Mouse (Mus musculus) lung, postnatal 0 days (tissue): Measurements from ENCODE around the gene Serpina3b. TPM values are rescaled to one million over a fixed set of nuclear protein-coding genes. Genes with fewer than 3 reads are reported as not detected.

Experiments
- ATAC-seq: fragments of 200-750 bp; cut with Nextera tagmentation; 2 replicates; pipeline ENCODE4 v1.8.0; 2017; ENCODE audit warnings: moderate library complexity
- DNase-seq: peaks from one replicate; pipeline ENCODE4 v3.0.0-alpha.2; 2016; ENCODE audit warnings: low spot score
- H3K27ac ChIP-seq: fragments of 300-500 bp; sonication (generic); 2 replicates; pipeline ENCODE4 v1.5.1; 2014; ENCODE audit warnings: antibody characterized with exemption, mild to moderate bottlenecking, low read length, mixed read lengths
- H3K27me3 ChIP-seq: fragments of 300-500 bp; sonication (generic); replicated peaks from 2 replicates; pipeline ENCODE4 v1.6.1; 2014; ENCODE audit warnings: low read length, mixed read lengths; ENCODE audit not compliant: insufficient read depth
- H3K36me3 ChIP-seq: fragments of 300-500 bp; sonication (generic); 2 replicates; pipeline ENCODE4 v1.6.1; 2014; ENCODE audit warnings: low read length, mixed read lengths; ENCODE audit not compliant: insufficient read depth
- H3K4me1 ChIP-seq: fragments of 300-500 bp; sonication (generic); 2 replicates; pipeline ENCODE4 v1.6.1; 2014; ENCODE audit warnings: antibody characterized with exemption, low read depth, low read length, mixed read lengths; ENCODE audit not compliant: insufficient read depth
- H3K4me2 ChIP-seq: fragments of 300-500 bp; sonication (generic); replicated peaks from 2 replicates; pipeline ENCODE4 v1.6.1; 2014; ENCODE audit warnings: low read depth, mild to moderate bottlenecking, low read length, moderate library complexity, mixed read lengths
- H3K4me3 ChIP-seq: fragments of 300-500 bp; sonication (generic); 2 replicates; pipeline ENCODE4 v1.5.1; 2014; ENCODE audit warnings: low read depth, low read length
- H3K9ac ChIP-seq: fragments of 300-500 bp; sonication (generic); replicated peaks from 2 replicates; pipeline ENCODE4 v1.6.1; 2014; ENCODE audit warnings: low read depth, mild to moderate bottlenecking
- H3K9me3 ChIP-seq: fragments of 300-500 bp; sonication (generic); 2 replicates; pipeline ENCODE4 v1.6.1; 2016; ENCODE audit warnings: low read length, mixed read lengths
- CTCF ChIP-seq: IDR thresholded peaks from 2 replicates; pipeline ENCODE4 v1.5.1; 2016; ENCODE audit warnings: antibody characterized with exemption, mild to moderate bottlenecking
- EP300 ChIP-seq: IDR thresholded peaks from 2 replicates; pipeline ENCODE4 v1.6.1; 2016; ENCODE audit warnings: antibody characterized with exemption, mild to moderate bottlenecking, control low read depth
- WGBS: fragments of 180-500 bp; shearing (Covaris S2); extraction: QIAGEN DNeasy Blood & Tissue Kit; methylation state at CpG from one replicate; pipeline ENCODE4 v1.1.7; 2014; 5-methylcytosine and 5-hydroxymethylcytosine counted together
- polyA plus RNA-seq: library from polyadenylated mRNA; unstranded; fragments of >200 nt; fragmentation: Nextera tagmentation; extraction: Ambion mirVana; gene quantifications from 2 replicates; pipeline ENCODE4 v1.2.1, GENCODE M21; 2015

Serpina3b gene
- polyA plus RNA-seq, 1 experiment from 2014 or later = not detected

DNA sequence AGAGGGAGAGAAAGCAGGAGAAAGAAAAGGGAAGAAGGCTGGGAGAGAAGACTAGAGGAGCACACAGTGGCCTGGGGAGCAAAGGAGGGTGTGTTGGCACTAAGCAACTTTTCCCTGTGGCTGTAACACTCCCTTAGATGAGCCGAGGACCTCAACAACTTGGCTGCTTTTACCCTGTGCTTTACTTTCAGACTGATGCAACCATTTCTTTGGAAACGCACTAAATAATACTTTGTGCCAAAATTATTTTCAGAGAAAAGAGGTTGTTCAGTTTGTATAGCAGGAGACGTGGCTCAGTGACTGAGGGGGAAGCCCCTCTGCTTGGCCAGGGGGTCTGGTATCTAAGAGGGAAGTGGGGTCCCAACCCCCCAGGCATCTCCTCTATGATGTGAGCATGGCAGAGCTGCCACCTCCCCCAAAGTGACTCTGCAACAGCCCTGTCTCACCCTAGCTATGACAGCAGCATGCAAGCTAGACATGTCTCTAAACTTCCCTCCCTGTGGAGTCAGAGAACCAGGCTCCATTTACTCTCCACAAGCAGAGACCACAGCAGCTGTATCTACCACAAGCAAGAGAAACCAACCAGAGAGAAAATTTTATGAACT is 25.3 kb downstream of the Serpina3b start:
- peak overlapping the region; percentile 6; the same call in 1 of the 2 replicates for H3K27ac ChIP-seq
- H3K4me2 ChIP-seq = no peak overlapping the region
- TF ChIP-seq EP300 = no peak
- TF ChIP-seq CTCF = no peak
- WGBS = 51% methylated on average over 3 of the region's 3 CpGs
- H3K27me3 ChIP-seq = no peaks in the 10 kb centered on the region
- H3K4me3 ChIP-seq = no peak overlapping the region
- H3K9ac ChIP-seq = no peak overlapping the region
- ATAC-seq = peak; percentile 32
- no peaks in the 10 kb centered on the region for H3K36me3 ChIP-seq
- H3K9me3 ChIP-seq = no peaks in the 10 kb centered on the region
- H3K4me1 ChIP-seq = no peaks in the 10 kb centered on the region
- peak; percentile 59 for DNase-seq

DNA sequence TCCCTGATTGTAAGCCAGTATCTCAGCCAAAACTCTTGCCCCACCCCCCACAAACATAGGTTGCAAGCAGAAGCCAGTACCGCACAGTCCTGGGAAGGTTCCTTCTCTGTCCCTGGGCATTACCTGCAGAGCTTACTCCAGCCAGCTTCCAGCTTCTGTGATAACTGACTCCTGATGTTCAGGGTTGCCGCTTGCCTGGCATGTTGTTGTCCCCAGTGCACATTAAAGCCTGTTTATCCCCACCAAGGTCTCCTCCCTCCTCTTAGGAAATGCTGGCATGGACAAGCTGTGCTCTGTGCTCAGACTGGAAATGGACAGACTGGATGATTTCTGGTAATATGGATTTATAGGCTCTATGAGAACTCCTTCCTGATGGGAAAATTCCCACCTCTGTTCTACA is 25.9 kb downstream of the Serpina3b start, which contains the start of gene Serpina3c:
Serpina3c (minus strand) TSS at position 215 of the 400 bp plus-strand sequence.
- peak within 1 kb of the TSS; percentile 6; the same call in 1 of the 2 replicates for H3K27ac ChIP-seq
- peak; percentile 20; the same call in 1 of the 2 replicates for TF ChIP-seq EP300
- TF ChIP-seq CTCF = no peak
- H3K9me3 ChIP-seq = no peaks in the 10 kb centered on the region
- no peaks in the 10 kb centered on the region for H3K4me1 ChIP-seq
- no peaks in the 10 kb centered on the region for H3K27me3 ChIP-seq
- no peak within 1 kb of the TSS for H3K9ac ChIP-seq
- DNase-seq (peak; percentile 24), ATAC-seq (peak; percentile 46)
- no peaks in the 10 kb centered on the region for H3K36me3 ChIP-seq
- no peak within 1 kb of the TSS for H3K4me2 ChIP-seq
- WGBS = 73% methylated on average over 2 of the region's 2 CpGs
- no peak within 1 kb of the TSS for H3K4me3 ChIP-seq

DNA sequence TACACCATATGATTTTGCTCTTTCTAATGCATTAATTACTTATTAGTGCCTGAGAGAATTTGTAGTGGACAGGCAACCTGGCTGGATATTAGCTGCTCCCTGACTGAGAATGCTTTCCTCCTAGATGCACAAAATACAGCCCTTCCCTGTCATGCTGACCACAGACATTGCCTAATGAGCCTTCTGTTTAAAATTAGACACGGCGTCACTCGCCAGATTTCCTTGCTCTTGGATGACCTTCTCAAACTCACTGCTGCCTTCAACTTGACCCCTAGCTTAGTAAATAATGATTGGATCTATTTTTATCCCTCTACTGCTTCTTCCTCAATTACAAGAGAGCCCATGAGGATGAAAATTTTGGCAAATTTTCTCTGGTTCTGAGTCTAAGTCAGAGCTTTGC is 47.0 kb downstream of the Serpina3b start:
- Histone ChIP-seq H3K9ac (no peak overlapping the region), H3K4me2 (no peak overlapping the region), H3K9me3 (no peaks in the 10 kb centered on the region), H3K27me3 (no peaks in the 10 kb centered on the region), H3K27ac (no peak overlapping the region), H3K4me3 (no peak overlapping the region), H3K36me3 (no peaks in the 10 kb centered on the region), H3K4me1 (no peaks in the 10 kb centered on the region)
- ATAC-seq = no peak
- TF ChIP-seq EP300 (no peak), CTCF (no peak)
- peak; percentile 66 for DNase-seq
- WGBS = 38% methylated on average over 3 of the region's 3 CpGs

DNA sequence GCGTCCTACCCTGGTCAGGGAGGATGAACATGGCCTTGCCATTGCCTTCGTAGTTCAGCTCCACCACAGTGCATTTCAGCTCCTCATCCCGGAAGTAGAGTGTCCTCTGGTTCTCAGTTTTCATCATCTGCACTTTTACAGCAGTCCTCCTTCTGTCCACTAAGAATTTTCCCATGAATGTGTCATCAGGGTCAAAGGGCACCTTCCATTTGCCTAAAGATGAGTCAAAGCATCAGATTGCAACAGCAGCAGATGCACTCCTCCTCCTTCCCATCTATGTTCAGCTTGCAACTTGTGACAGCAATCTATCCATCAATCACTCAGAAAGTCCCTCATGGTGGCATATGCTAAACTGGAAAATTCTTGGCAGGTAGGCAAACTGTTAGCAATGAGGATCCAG is 47.8 kb downstream of the Serpina3b start:
- no peak overlapping the region for H3K4me3 ChIP-seq
- no peak overlapping the region for H3K4me2 ChIP-seq
- TF ChIP-seq EP300 = no peak
- no peak for TF ChIP-seq CTCF
- 72% methylated on average over 3 of the region's 3 CpGs for WGBS
- no peaks in the 10 kb centered on the region for H3K36me3 ChIP-seq
- H3K9me3 ChIP-seq = no peaks in the 10 kb centered on the region
- H3K27me3 ChIP-seq = no peaks in the 10 kb centered on the region
- H3K9ac ChIP-seq = no peak overlapping the region
- H3K4me1 ChIP-seq = no peaks in the 10 kb centered on the region
- H3K27ac ChIP-seq = no peak overlapping the region
- DNase-seq (peak; percentile 27), ATAC-seq (no peak)

DNA sequence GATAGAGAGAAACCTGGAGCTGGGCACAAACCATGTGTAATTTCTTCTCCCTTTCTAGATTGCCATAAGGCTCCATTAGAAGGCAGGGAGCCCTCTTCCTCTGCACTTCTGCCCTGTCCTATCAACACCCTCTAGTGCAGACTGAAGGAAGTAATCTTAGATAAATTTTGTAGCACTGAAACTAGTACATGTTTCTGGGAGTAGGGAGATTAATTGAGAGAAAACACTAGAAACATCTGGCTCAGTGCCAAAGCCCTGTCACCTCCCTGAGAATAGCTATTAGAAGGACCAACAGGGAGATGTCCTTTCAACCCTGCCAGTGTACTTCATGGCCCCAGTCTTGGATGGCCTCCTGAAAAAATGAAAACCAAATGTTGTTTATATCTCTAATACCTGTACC is 50.8 kb downstream of the Serpina3b start:
- no peaks in the 10 kb centered on the region for H3K4me1 ChIP-seq
- no peak overlapping the region for H3K4me3 ChIP-seq
- no peak overlapping the region for H3K27ac ChIP-seq
- ATAC-seq (no peak), DNase-seq (no peak)
- H3K36me3 ChIP-seq = no peaks in the 10 kb centered on the region
- no peak overlapping the region for H3K4me2 ChIP-seq
- TF ChIP-seq EP300 (no peak), CTCF (0 out of 2 replicates have a peak, but pooled peaks have one; percentile 1)
- H3K9me3 ChIP-seq = no peaks in the 10 kb centered on the region
- no peak overlapping the region for H3K9ac ChIP-seq
- no peaks in the 10 kb centered on the region for H3K27me3 ChIP-seq

DNA sequence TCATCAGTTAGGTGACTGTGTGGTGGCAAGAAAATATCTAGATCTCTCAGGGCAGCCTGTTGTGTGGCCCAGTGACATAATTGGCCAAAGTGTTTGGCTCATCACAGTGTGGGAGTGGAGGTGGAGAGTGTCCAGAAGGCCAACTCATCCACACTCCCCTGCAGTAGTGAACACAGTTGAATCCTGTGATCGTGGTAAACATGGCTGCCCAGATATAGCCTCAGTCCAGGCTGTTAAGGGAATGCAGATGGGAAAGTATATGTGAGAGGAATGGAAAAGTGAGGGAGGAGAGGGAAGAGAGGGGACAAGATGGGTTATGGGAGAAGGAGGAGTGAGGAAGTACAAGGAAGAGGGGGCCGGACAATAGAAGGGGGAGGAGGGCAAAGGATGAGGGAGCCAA is 51.2 kb downstream of the Serpina3b start:
- no peak for DNase-seq
- Histone ChIP-seq H3K4me2 (no peak overlapping the region), H3K27ac (no peak overlapping the region), H3K4me3 (no peak overlapping the region), H3K9ac (no peak overlapping the region), H3K27me3 (no peaks in the 10 kb centered on the region), H3K4me1 (no peaks in the 10 kb centered on the region), H3K9me3 (no peaks in the 10 kb centered on the region), H3K36me3 (no peaks in the 10 kb centered on the region)
- ATAC-seq = no peak
- whole genome bisulfite sequencing = 75% methylated on average over 2 of the region's 2 CpGs
- TF ChIP-seq CTCF (no peak), EP300 (no peak)
